7 mouse cellular contexts compared by ENCODE assay signal in the genomic region with DNA sequence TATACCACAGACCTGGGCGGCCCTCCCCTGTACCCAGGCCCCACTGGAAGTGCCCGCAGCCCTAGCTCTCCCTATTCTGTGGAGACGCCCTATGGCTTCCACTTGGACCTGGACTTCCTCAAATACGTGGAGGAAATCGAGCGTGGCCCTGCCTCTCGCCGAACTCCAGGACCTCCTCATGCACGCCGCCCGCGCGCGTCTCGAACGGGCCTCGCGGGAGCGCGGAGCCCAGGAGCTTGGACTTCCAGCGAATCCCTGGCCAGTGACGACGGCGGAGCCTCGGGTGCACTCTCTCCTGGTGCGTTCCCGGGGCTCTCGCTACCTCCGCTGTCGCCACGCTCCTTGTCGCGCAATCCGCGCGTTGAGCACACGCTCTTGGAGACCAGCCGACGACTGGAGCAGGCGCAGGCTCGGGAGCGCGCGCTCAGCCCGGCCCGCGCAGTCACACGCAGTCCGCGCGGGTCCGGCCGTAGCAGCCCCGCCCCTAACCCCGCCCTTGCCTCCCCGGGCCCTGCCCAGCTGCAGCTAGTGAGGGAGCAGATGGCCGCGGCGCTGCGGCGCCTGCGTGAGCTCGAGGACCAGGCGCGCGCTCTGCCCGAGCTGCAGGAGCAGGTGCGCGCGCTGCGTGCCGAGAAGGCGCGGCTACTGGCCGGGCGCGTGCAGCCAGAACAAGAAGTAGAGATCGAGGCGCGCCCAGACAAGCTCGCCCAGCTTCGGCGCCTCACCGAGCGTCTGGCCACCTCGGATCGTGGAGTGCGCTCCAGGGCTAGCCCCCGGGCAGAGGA. TPM values are rescaled to one million over a fixed set of nuclear protein-coding genes. Genes with fewer than 3 reads are reported as not detected.
A peak's percentile ranks its signal among the peaks of the same experiment; 100 is the strongest.
DNase-seq lines count a peak whose midpoint lies in the region; ATAC-seq lines count a peak whose summit lies in the region.

No protein-coding gene starts in this region.

- H3K4me3 ChIP-seq in embryonic facial prominence, embryonic 11.5 days (ENCODE audit: low read depth, low read length): peak overlapping the region; percentile 57
- H3K4me3 ChIP-seq in limb, embryonic 11.5 days (ENCODE audit: low read depth, low read length): peak overlapping the region; percentile 44
- peak overlapping the region; percentile 51 for H3K4me3 ChIP-seq in midbrain, embryonic 14.5 days (replicated peaks; ENCODE audit: low read depth, low read length)

- peaks cover 6% of the 10 kb centered on the region; the same call in 1 of the 2 replicates for H3K4me1 ChIP-seq in embryonic facial prominence, embryonic 11.5 days (ENCODE audit: control insufficient read depth, insufficient read depth, low read length)
- H3K4me1 ChIP-seq in limb, embryonic 11.5 days (ENCODE audit: control insufficient read depth, insufficient read depth, low read length): peaks cover 6% of the 10 kb centered on the region; the same call in 1 of the 2 replicates
- peaks cover 12% of the 10 kb centered on the region for H3K4me1 ChIP-seq in midbrain, embryonic 14.5 days (ENCODE audit: control insufficient read depth, insufficient read depth, low read length)

- peak; percentile 91 for ATAC-seq in embryonic facial prominence, embryonic 11.5 days (replicated peaks; ENCODE audit: insufficient number of reproducible peaks, low FRiP score, low TSS enrichment, low read depth)
- ATAC-seq in limb, embryonic 11.5 days (ENCODE audit: insufficient number of reproducible peaks, low FRiP score, low TSS enrichment, low read depth): peak; percentile 92
- ATAC-seq in midbrain, embryonic 14.5 days (ENCODE audit: low FRiP score, low TSS enrichment): peak; percentile 97

- peak; percentile 94 for DNase-seq in adrenal gland, postnatal 14 days
- DNase-seq in embryonic facial prominence, embryonic 11.5 days (ENCODE audit: low spot score): peak; percentile 97
- DNase-seq in heart, adult 11 months: peak; percentile 100
- peak; percentile 88 for DNase-seq in kidney, adult 18-20 months
- DNase-seq in limb, embryonic 11.5 days (ENCODE audit: low spot score): peak; percentile 95
- DNase-seq in midbrain, embryonic 14.5 days: peak; percentile 98
- DNase-seq in spleen, adult 18-20 months: peak; percentile 71 to 76

- H3K27ac ChIP-seq in embryonic facial prominence, embryonic 11.5 days (replicated peaks; ENCODE audit: low read depth, low read length): peak overlapping the region; percentile 70
- H3K27ac ChIP-seq in limb, embryonic 11.5 days (replicated peaks; ENCODE audit: low read depth, low read length): peak overlapping the region; percentile 59
- peak overlapping the region; percentile 87 for H3K27ac ChIP-seq in midbrain, embryonic 14.5 days (replicated peaks; ENCODE audit: low read depth, low read length)

- WGBS in embryonic facial prominence, embryonic 11.5 days: under 1% methylated on average over 89 of the region's 89 CpGs
- WGBS in limb, embryonic 11.5 days: under 1% methylated on average over 89 of the region's 89 CpGs
- under 1% methylated on average over 85 of the region's 89 CpGs for WGBS in midbrain, embryonic 14.5 days

- peak overlapping the region; percentile 96 for H3K4me2 ChIP-seq in embryonic facial prominence, embryonic 11.5 days (ENCODE audit: low read depth, low read length)
- H3K4me2 ChIP-seq in limb, embryonic 11.5 days (ENCODE audit: low read depth, severe bottlenecking): peak overlapping the region; percentile 85
- H3K4me2 ChIP-seq in midbrain, embryonic 14.5 days (ENCODE audit: low read length): peak overlapping the region; percentile 92

- H3K9me3 ChIP-seq in embryonic facial prominence, embryonic 11.5 days (replicated peaks; ENCODE audit: control insufficient read depth, low read length): no peaks in the 10 kb centered on the region
- no peaks in the 10 kb centered on the region for H3K9me3 ChIP-seq in limb, embryonic 11.5 days (ENCODE audit: control insufficient read depth, low read length)
- H3K9me3 ChIP-seq in midbrain, embryonic 14.5 days (ENCODE audit: control insufficient read depth, low read length): no peaks in the 10 kb centered on the region

- peaks cover 2% of the 10 kb centered on the region for H3K36me3 ChIP-seq in embryonic facial prominence, embryonic 11.5 days (replicated peaks; ENCODE audit: control insufficient read depth, insufficient read depth, low read depth, low read length)
- peaks cover 21% of the 10 kb centered on the region for H3K36me3 ChIP-seq in limb, embryonic 11.5 days (ENCODE audit: control insufficient read depth, insufficient read depth, low read length)
- H3K36me3 ChIP-seq in midbrain, embryonic 14.5 days (ENCODE audit: control insufficient read depth, insufficient read depth, low read length): peaks cover 39% of the 10 kb centered on the region

- peak overlapping the region; percentile 85 for H3K9ac ChIP-seq in embryonic facial prominence, embryonic 11.5 days (replicated peaks; ENCODE audit: low read length)
- H3K9ac ChIP-seq in limb, embryonic 11.5 days (ENCODE audit: low read length): peak overlapping the region; percentile 76
- peak overlapping the region; percentile 75 for H3K9ac ChIP-seq in midbrain, embryonic 14.5 days (replicated peaks; ENCODE audit: low read length)

- no peaks in the 10 kb centered on the region for H3K27me3 ChIP-seq in embryonic facial prominence, embryonic 11.5 days (ENCODE audit: control insufficient read depth, insufficient read depth, low read length)
- H3K27me3 ChIP-seq in limb, embryonic 11.5 days (ENCODE audit: control insufficient read depth, insufficient read depth, low read length): no peaks in the 10 kb centered on the region
- no peaks in the 10 kb centered on the region for H3K27me3 ChIP-seq in midbrain, embryonic 14.5 days (ENCODE audit: control insufficient read depth, insufficient read depth, low read length)

RNA-seq across cellular contexts. Expression of gene Rps28, which starts 7.0 kb away (rescaled TPM):
- 1,257 and 1,514 TPM in 2 replicates for total RNA-seq in adrenal gland, postnatal 14 days (2021)
- polyA plus RNA-seq in embryonic facial prominence, embryonic 11.5 days (2014; fragmentation: Nextera tagmentation; extraction: Ambion mirVana): 824 and 897 TPM in 2 replicates
- polyA plus RNA-seq in limb, embryonic 11.5 days (2014; fragmentation: Nextera tagmentation; extraction: Ambion mirVana): 1,083 and 1,144 TPM in 2 replicates
- 653 and 777 TPM in 2 replicates for polyA plus RNA-seq in midbrain, embryonic 14.5 days (2014; fragmentation: Nextera tagmentation; extraction: Ambion mirVana)

RNA-seq across cellular contexts. Expression of gene Ndufa7, which starts 7.0 kb away (rescaled TPM):
- 505 and 552 TPM in 2 replicates for total RNA-seq in adrenal gland, postnatal 14 days (2021)
- 392 and 414 TPM in 2 replicates for polyA plus RNA-seq in embryonic facial prominence, embryonic 11.5 days (2014; fragmentation: Nextera tagmentation; extraction: Ambion mirVana)
- polyA plus RNA-seq in limb, embryonic 11.5 days (2014; fragmentation: Nextera tagmentation; extraction: Ambion mirVana): 457 and 474 TPM in 2 replicates
- 497 and 604 TPM in 2 replicates for polyA plus RNA-seq in midbrain, embryonic 14.5 days (2014; fragmentation: Nextera tagmentation; extraction: Ambion mirVana)

RNA-seq across cellular contexts. Expression of gene Kank3, which starts 7.1 kb away (rescaled TPM):
- 92.4 and 108 TPM in 2 replicates for total RNA-seq in adrenal gland, postnatal 14 days (2021)
- 18.2 and 25.1 TPM in 2 replicates for polyA plus RNA-seq in embryonic facial prominence, embryonic 11.5 days (2014; fragmentation: Nextera tagmentation; extraction: Ambion mirVana)
- 23.0 and 25.1 TPM in 2 replicates for polyA plus RNA-seq in limb, embryonic 11.5 days (2014; fragmentation: Nextera tagmentation; extraction: Ambion mirVana)
- 39.5 and 45.8 TPM in 2 replicates for polyA plus RNA-seq in midbrain, embryonic 14.5 days (2014; fragmentation: Nextera tagmentation; extraction: Ambion mirVana)

RNA-seq across cellular contexts. Expression of gene Cd320, which starts 25.5 kb away (rescaled TPM):
- total RNA-seq in adrenal gland, postnatal 14 days (2021): 31.5 and 36.5 TPM in 2 replicates
- 76.2 and 80.9 TPM in 2 replicates for polyA plus RNA-seq in embryonic facial prominence, embryonic 11.5 days (2014; fragmentation: Nextera tagmentation; extraction: Ambion mirVana)
- polyA plus RNA-seq in limb, embryonic 11.5 days (2014; fragmentation: Nextera tagmentation; extraction: Ambion mirVana): 85.5 and 91.5 TPM in 2 replicates
- polyA plus RNA-seq in midbrain, embryonic 14.5 days (2014; fragmentation: Nextera tagmentation; extraction: Ambion mirVana): 55.1 and 59.8 TPM in 2 replicates

RNA-seq across cellular contexts. Expression of gene Angptl4, which starts 35.7 kb away (rescaled TPM):
- total RNA-seq in adrenal gland, postnatal 14 days (2021): 121 and 189 TPM in 2 replicates
- 44.5 and 48.9 TPM in 2 replicates for polyA plus RNA-seq in embryonic facial prominence, embryonic 11.5 days (2014; fragmentation: Nextera tagmentation; extraction: Ambion mirVana)
- 37.9 and 43.6 TPM in 2 replicates for polyA plus RNA-seq in limb, embryonic 11.5 days (2014; fragmentation: Nextera tagmentation; extraction: Ambion mirVana)
- 8.0 and 18.4 TPM in 2 replicates for polyA plus RNA-seq in midbrain, embryonic 14.5 days (2014; fragmentation: Nextera tagmentation; extraction: Ambion mirVana)

Comparison
In these comparisons a context has a peak if more than half of its experiments do, and no peak if none do; other contexts are left out.
1. Peak in every context shown above with its lines: DNase-seq, ATAC-seq, H3K4me3 ChIP-seq and H3K27ac ChIP-seq.